Mouse (Mus musculus) midbrain, embryonic 14.5 days (tissue): ENCODE measurements around the gene Grik5. TPM values are rescaled to one million over a fixed set of nuclear protein-coding genes. Genes with fewer than 3 reads are reported as not detected.

Source experiments
- ATAC-seq: fragments of 200-750 bp; cut with Nextera tagmentation; 2 replicates; pipeline ENCODE4 v1.8.0; 2017; ENCODE audit warnings: moderate number of reproducible peaks, moderate library complexity; ENCODE audit not compliant: low FRiP score, low TSS enrichment
- DNase-seq: peaks from one replicate; pipeline ENCODE4 v3.0.0-alpha.2; 2015
- H3K27ac ChIP-seq: fragments of 300-500 bp; sonication (generic); replicated peaks from 2 replicates; pipeline ENCODE4 v1.5.1; 2014; ENCODE audit warnings: mild to moderate bottlenecking, low read depth, low read length, moderate library complexity
- H3K27me3 ChIP-seq: fragments of 300-500 bp; sonication (generic); 2 replicates; pipeline ENCODE4 v1.6.1; 2014; ENCODE audit warnings: low read length, control low read depth, mixed read lengths; ENCODE audit not compliant: control insufficient read depth, insufficient read depth
- H3K36me3 ChIP-seq: fragments of 300-500 bp; sonication (generic); 2 replicates; pipeline ENCODE4 v1.6.1; 2014; ENCODE audit warnings: low read length, control low read depth; ENCODE audit not compliant: control insufficient read depth, insufficient read depth
- H3K4me1 ChIP-seq: fragments of 300-500 bp; sonication (generic); 2 replicates; pipeline ENCODE4 v1.6.1; 2014; ENCODE audit warnings: mild to moderate bottlenecking, antibody characterized with exemption, low read length, control low read depth; ENCODE audit not compliant: control insufficient read depth, insufficient read depth
- H3K4me2 ChIP-seq: fragments of 300-500 bp; sonication (generic); 2 replicates; pipeline ENCODE4 v1.6.1; 2014; ENCODE audit warnings: mild to moderate bottlenecking, low read length, moderate library complexity
- H3K4me3 ChIP-seq: fragments of 300-500 bp; sonication (generic); replicated peaks from 2 replicates; pipeline ENCODE4 v1.5.1; 2014; ENCODE audit warnings: low read depth, low read length
- H3K9ac ChIP-seq: fragments of 300-500 bp; sonication (generic); replicated peaks from 2 replicates; pipeline ENCODE4 v1.6.1; 2014; ENCODE audit warnings: mild to moderate bottlenecking, low read length, moderate library complexity
- H3K9me3 ChIP-seq: fragments of 300-500 bp; sonication (generic); 2 replicates; pipeline ENCODE4 v1.6.1; 2016; ENCODE audit warnings: low read length, control low read depth, mixed read lengths; ENCODE audit not compliant: control insufficient read depth
- WGBS: fragments of 180-500 bp; shearing (Covaris S2); extraction: QIAGEN DNeasy Blood & Tissue Kit; methylation state at CpG from one replicate; pipeline ENCODE4 v1.1.7; 2014; 5-methylcytosine and 5-hydroxymethylcytosine counted together
- polyA plus RNA-seq: library from polyadenylated mRNA; unstranded; fragments of >200 nt; fragmentation: Nextera tagmentation; extraction: Ambion mirVana; gene quantifications from 2 replicates; pipeline ENCODE4 v1.2.1, GENCODE M21; 2014

The Grik5 gene
- polyA plus RNA-seq, 1 experiment from 2014 or later: 21.7 TPM

DNA sequence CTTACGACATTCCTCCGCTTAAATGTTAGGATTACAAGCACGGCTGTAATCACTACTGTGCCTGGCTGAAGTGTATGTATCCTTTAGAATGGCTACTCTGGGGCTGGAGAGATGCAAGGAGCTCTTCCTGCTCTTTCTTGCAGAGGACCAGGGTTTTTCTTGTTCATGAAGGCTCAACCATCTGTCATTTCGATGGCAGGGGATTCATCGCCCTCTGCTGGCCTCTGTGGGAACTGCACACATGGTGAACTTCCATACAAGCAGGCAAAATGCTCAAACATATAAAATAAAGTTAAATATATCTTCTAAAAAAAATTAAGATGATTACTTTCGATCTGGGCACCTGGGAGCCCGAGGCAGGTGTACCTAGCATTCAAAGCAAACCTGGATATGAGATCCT, 36.2 kb downstream of the Grik5 start:
- no peaks in the 10 kb centered on the region for H3K27me3 ChIP-seq
- 0 out of 2 replicates have a peak overlapping the region, but pooled peaks have one; percentile 37 for H3K27ac ChIP-seq
- no peak overlapping the region for H3K9ac ChIP-seq
- H3K4me2 ChIP-seq: no peak overlapping the region
- H3K36me3 ChIP-seq: peaks cover 84% of the 10 kb centered on the region
- H3K4me3 ChIP-seq: no peak overlapping the region
- ATAC-seq: no peak
- WGBS: 53% methylated on average over 7 of the region's 7 CpGs
- DNase-seq: peak; percentile 90
- H3K9me3 ChIP-seq: no peaks in the 10 kb centered on the region
- H3K4me1 ChIP-seq: no peaks in the 10 kb centered on the region

DNA sequence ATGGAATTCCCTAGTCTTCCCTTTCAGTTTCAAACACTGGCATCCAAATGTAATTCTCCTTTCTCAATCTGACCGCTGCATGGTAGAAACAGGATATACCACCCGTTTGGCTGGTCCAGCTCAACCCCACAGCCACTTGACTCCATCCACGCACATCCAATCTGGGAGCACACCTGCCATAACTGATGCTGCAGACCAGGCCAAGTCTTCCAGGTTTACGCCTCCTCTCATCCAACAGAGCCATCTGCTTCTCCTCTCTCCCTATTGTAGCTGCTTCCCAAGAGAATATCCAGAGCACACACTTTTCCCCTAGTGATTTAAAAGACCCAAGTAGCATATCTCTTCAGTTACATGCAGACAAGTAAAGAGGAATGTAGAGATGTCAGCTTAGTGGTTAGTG, 37.4 kb downstream of the Grik5 start:
- ATAC-seq (no peak), DNase-seq (no peak)
- no peaks in the 10 kb centered on the region for H3K9me3 ChIP-seq
- no peak overlapping the region for H3K4me3 ChIP-seq
- no peaks in the 10 kb centered on the region for H3K27me3 ChIP-seq
- H3K9ac ChIP-seq: no peak overlapping the region
- peaks cover 76% of the 10 kb centered on the region for H3K36me3 ChIP-seq
- H3K4me2 ChIP-seq: no peak overlapping the region
- H3K27ac ChIP-seq: no peak overlapping the region
- no peaks in the 10 kb centered on the region for H3K4me1 ChIP-seq
- WGBS: 89% methylated on average over 4 of the region's 4 CpGs

DNA sequence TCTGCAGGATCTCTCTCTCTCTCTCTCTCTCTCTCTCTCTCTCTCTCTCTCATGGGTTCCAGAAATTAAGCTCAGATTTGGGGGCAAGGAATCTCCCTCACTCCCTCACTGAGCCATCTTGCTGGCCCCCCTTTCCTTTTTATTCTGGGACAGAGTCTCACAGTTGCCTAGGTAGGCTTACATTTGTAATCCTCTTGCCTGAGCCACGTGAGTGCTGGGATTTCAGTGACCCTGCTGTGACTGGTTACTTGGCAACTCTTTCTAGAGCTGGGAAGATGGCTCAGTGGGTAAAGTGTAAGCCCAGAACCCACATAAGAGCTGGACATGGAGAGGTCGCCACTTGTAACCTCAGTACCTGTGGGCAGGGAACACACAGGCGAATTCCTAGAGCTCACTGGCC, 40.6 kb downstream of the Grik5 start:
- DNase-seq: no peak
- Histone ChIP-seq H3K4me1 (no peaks in the 10 kb centered on the region), H3K36me3 (peaks cover 69% of the 10 kb centered on the region), H3K27ac (no peak overlapping the region), H3K27me3 (no peaks in the 10 kb centered on the region), H3K9ac (no peak overlapping the region), H3K9me3 (no peaks in the 10 kb centered on the region), H3K4me3 (no peak overlapping the region), H3K4me2 (no peak overlapping the region)
- ATAC-seq: no peak
- WGBS: 42% methylated on average over 3 of the region's 3 CpGs

DNA sequence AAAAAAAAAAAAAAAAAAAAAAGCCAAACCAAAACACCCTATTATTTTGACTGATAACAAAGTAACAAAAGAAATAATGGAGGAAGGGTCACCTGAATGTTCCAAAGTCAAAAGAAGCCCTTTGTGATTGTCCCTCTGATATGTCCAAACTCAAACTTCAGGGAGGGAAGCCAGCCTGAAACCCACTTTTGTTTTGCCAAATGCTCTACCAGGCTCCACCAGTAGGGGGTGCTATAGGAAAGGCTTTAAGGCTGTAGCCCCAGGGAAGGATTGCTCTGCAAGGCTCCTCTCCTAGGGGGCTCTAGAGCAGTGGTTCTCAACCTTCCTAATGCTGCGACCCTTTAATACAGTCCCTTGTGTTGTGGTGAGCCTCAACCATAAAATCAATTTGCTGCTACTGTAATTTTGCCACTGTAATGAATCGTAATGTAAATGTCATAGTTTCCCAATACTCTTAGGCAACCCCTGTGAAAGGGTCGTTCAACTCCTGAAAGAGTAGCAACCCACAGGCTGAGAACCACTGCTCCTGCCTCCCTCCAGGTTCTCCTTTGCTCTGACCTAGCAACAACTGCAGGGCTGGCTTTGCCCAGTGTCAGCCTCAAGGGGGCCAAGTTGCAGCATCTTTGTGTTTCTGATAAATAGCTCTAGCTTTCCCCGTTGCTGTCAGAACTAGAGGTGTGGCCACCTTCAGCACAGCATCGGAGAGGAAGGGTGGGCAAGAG, 42.0 kb downstream of the Grik5 start:
- DNase-seq (peak; percentile 89), ATAC-seq (no peak)
- Histone ChIP-seq H3K36me3 (peaks cover 68% of the 10 kb centered on the region), H3K4me1 (no peaks in the 10 kb centered on the region), H3K4me3 (no peak overlapping the region), H3K27ac (peak overlapping the region; percentile 42; the same call in 1 of the 2 replicates), H3K9me3 (no peaks in the 10 kb centered on the region), H3K9ac (no peak overlapping the region), H3K27me3 (no peaks in the 10 kb centered on the region), H3K4me2 (no peak overlapping the region)
- WGBS: 45% methylated on average over 5 of the region's 5 CpGs

DNA sequence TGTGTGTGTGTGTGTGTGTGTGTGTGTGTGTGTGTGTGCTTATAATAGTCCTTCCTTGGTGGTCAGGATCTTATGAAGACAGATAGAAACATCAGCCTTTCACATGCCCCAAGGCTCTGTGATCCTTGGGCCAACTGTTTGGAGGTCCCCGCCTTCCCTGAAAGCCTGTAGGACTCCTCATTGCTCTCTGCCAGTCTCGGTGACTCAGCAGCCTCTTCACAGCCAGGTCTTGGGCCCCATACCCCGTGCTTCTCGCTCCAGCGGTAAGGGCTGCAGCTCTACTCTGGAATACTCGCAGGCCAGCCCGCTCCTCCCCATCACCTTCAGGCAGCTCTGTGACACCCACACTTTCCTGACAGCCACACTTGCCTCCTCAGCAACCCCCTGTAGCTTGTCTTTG, 45.7 kb downstream of the Grik5 start:
- Histone ChIP-seq H3K27me3 (no peaks in the 10 kb centered on the region), H3K4me1 (no peaks in the 10 kb centered on the region), H3K36me3 (peaks cover 72% of the 10 kb centered on the region), H3K4me2 (no peak overlapping the region), H3K9me3 (no peaks in the 10 kb centered on the region), H3K4me3 (no peak overlapping the region), H3K9ac (no peak overlapping the region), H3K27ac (no peak overlapping the region)
- no peak for DNase-seq
- 59% methylated on average over 7 of the region's 7 CpGs for WGBS
- ATAC-seq: no peak

DNA sequence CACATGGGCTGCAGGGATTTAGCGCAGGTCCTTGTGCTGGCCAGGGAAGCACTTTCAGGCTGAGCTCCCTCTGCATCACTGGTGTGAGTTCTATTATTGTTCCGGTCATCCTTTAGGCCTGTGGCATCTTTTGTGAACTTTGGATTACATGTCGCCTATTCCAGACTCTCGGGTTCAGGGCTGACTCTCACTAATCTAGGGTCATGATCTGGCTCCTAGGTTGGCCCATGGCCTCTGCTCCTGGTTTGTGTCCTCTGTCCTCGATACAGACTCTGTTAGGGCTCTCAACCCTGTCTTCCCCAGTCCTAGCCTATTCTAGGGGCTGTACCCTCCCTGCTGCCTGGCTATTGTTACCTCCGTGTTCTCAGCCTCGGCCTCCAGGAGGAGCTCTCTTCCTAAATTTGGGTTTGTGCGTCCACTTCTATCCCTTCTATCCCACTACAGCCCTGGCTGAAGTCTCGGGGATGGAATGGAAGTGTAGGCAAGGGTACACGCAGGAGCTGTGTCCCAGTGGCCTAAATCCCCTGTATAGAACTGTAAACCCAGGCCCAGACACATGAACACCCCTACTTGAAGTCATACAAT, 46.2 kb downstream of the Grik5 start:
- no peak overlapping the region for H3K4me2 ChIP-seq
- H3K27ac ChIP-seq: no peak overlapping the region
- DNase-seq (peak; percentile 37), ATAC-seq (no peak)
- H3K27me3 ChIP-seq: no peaks in the 10 kb centered on the region
- no peaks in the 10 kb centered on the region for H3K4me1 ChIP-seq
- WGBS: 60% methylated on average over 10 of the region's 10 CpGs
- H3K9me3 ChIP-seq: no peaks in the 10 kb centered on the region
- no peak overlapping the region for H3K4me3 ChIP-seq
- H3K9ac ChIP-seq: no peak overlapping the region
- peaks cover 73% of the 10 kb centered on the region for H3K36me3 ChIP-seq

DNA sequence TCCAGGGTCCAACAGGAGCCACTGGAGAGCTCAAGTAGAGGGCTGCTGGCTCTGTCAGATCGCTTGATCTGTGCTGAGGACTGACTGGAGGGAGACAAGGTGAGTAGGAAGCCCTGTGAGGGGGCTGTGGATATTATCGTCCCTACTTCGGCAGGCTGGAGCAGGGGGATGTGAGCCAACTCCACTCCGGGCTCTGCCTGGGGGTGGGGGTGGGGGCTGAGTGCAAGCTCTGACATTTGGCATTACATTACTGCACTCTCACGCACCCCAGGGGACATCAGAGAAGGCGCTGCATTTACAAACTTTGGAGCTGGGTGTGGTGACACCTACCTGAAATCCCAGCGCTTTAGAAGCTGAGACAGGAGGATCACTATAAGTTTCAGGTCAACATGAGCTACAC, 60.6 kb downstream of the Grik5 start:
- Histone ChIP-seq H3K27ac (no peak overlapping the region), H3K27me3 (0 out of 2 replicates have a peak, but pooled peaks cover 8% of the 10 kb centered on the region), H3K4me2 (no peak overlapping the region), H3K4me1 (peaks cover 45% of the 10 kb centered on the region), H3K36me3 (peaks cover 53% of the 10 kb centered on the region), H3K9me3 (no peaks in the 10 kb centered on the region), H3K4me3 (no peak overlapping the region), H3K9ac (no peak overlapping the region)
- DNase-seq (no peak), ATAC-seq (no peak)
- 69% methylated on average over 7 of the region's 7 CpGs for WGBS

DNA sequence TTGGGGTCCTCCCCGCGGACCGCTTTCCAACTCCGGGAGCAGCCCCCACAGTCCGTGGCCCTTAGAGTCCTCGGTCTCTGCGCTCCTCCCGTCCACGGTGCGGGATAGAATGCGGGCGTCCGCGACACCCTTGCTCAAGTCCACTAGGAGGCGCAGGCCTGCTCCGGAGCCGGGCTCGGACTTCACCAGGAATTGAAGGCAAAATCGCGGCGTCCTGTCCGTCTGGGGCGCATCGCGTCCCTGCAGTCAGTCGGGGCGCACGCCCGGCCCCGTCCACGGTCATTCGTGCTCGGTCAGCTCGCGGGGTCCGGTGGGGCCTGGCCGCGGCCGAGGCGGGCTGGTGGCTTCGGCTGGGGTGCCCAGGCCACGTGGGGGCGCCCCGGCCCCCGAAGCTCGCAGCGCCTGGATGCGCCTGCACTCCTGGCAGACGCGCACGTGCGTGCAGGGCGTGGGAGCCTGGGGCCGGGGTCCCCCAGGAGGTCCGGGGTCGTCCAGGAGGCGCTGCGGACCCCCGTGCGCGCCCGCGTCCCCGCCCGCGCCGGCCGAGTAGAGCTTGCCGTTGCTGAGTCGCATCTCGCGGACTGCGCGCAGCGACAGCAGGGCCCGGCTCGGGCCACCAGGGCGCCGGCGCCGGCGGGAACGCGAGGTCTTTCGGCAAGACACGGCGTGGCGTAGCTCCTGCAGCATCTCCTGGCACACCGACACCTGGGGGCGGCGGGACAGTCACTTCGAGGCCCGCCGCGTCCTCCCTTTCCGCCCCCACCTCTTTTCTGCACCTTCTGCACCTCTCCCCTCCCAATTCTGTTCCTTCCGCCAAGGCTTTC, 61.8 kb downstream of the Grik5 start:
- Histone ChIP-seq H3K27me3 (0 out of 2 replicates have a peak, but pooled peaks cover 8% of the 10 kb centered on the region), H3K4me2 (peak overlapping the region; percentile 61), H3K4me3 (peak overlapping the region; percentile 27), H3K9me3 (no peaks in the 10 kb centered on the region), H3K9ac (peak overlapping the region; percentile 45), H3K4me1 (peaks cover 53% of the 10 kb centered on the region), H3K27ac (peak overlapping the region; percentile 98), H3K36me3 (peaks cover 41% of the 10 kb centered on the region)
- DNase-seq (peak; percentile 85), ATAC-seq (no peak)
- 1% methylated on average over 96 of the region's 97 CpGs for WGBS
